Mouse (Mus musculus) erythroblast, embryonic 14.5 days (primary cell): ENCODE results near the gene Cacna1a.

ENCODE experiments used
- GATA1 ChIP-seq: IDR thresholded peaks from 2 replicates; pipeline ENCODE4 v1.6.1; 2012; ENCODE audit warnings: low read length, inconsistent platforms, mixed read lengths
- TAL1 ChIP-seq: IDR thresholded peaks from 3 replicates; pipeline ENCODE4 v1.6.1; 2012; ENCODE audit warnings: low read length, inconsistent platforms, mixed read lengths

- TF ChIP-seq GATA1 = no peak
- TF ChIP-seq TAL1 = no peak
Measured at GRCm38 (mm10) chr8:84682257-84682656, 294.0 kb downstream of the Cacna1a start.
